Mouse (Mus musculus) R1 (cell line): ENCODE results near the gene Arhgef19.

ENCODE experiments used
- DNase-seq: peaks from one replicate; pipeline ENCODE4 v3.0.0-alpha.2; 2018; ENCODE audit warnings: low read depth, low spot score

Gene Arhgef19

DNA sequence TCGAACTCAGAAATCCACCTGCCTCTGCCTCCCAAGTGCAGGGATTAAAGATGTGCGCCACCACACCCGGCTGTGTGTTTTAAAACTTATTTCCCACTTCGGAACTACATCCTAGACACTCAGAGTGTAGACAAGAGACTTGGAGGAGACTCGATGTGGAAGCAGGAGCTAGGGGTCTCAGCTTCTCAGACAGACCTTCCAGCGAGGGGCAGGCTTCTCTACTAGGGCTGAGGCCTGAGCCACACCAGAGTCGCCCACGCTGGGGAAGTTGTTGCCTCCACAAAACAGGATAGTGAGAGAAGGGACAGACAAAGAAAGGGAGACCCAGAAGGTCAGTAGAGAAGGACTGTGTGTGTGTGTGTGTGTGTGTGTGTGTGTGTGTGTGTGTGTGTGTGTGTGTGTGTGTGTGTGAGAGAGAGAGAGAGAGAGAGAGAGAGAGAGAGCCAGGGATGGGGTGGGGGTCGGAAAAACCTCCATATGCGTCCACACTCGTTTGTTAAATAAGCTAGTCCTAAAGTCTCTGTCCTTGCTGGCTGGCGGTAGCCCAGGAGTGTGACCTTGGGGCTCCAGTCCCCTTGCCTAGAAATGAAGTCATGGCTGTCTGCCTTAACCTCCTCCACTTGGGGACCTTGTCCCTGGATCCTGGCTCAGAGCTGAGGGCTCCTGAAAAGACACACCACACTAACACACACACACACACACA lies 44.0 kb downstream of the Arhgef19 start:
- DNase-seq, result peak; percentile 71

DNA sequence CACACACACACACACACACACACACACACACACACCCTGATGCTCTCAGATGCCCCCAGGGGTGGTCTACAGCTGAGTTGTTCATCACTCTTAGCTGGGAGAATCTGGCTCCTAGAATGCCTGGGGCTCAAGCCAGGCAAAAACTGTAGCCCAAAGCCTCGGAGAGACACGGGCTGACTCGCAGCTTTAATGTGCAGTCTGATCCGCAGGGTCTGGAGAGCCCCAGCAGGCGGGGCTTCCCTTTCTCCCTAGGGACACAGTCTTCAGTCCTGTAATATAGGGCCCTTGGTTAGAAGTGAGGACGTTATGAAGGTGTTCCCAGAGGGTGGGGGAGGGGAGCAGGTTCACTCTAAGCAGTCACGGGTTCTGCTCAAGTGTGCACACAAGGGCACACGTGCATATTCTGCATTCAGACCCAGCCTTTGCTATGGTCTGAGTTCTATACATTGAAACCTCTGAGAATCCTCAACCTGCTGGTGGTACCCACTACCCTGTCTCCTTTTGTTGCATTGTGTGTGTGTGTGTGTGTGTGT lies 44.6 kb downstream of the Arhgef19 start:
- peak; percentile 91 for DNase-seq

DNA sequence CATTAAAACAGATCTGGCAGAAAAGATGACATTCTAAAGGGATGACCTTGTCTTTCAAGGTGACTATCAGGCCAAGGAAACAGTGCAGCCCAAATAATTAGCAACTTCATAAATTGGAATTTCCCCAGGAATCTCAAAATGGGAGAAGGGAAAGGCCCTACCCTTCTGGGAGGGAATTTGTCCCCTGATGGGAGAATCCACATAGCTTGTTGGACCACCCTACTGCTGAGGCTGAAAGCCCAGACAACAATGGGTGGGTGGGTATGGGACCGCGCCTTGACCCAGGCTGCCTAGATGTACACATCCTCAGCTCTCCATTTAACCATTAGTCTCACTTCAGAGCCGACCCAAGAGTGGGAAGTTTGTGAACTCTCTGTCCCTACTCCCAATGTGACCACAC lies 45.2 kb downstream of the Arhgef19 start:
- DNase-seq, result peak; percentile 96

DNA sequence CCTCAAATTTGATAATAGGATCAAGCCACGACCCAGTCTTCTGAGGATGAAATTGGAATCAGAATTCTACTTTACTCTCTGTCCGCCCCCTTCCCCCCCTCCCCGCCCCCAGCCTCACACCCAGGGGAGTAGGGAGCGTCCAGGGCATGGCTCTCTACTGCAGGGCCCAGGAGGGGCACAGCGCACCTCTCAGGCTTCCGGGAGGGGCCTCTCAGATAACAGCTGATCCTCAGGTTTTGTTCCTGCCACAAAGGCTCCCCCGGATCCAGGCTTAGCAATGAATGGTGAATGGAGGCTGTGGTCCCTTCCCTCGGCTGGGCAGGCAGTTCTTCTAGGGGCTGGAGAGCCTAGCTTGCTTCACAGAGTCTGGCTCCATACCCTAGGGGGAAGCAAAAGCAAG lies 45.8 kb downstream of the Arhgef19 start:
- DNase-seq, result peak; percentile 72

DNA sequence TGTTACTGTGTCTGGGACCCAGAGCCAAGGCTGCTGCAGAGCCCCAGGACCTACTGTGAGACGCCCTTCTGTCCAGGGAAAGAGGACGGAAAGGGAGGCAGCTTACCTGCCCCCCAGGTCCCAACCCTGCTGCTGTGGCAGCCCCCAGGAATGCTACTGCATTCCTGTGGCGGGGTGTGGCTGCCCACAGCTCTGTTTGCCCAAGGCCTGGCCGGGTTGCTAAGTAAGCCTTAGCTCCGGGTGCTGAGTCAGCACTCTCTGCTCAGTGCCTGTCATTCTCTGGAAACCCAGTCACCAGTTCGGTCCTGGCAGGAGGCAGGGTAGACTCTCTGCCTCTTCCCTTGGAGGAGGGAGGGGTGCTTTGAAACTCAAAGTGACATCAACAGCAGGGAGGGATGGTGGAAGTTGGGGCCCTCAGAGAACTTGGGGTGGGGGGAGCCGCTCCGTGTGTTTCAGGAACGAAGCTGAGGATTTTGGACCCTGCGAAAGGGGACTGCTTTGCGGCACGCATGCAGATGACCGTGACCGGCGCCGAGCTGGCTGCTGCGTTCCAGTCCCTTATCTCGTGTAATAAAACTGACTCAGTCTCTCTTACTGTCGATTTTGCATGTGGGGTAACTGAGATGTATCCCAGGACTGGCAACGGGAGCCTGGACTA lies 47.7 kb downstream of the Arhgef19 start:
- DNase-seq, result peak; percentile 97

DNA sequence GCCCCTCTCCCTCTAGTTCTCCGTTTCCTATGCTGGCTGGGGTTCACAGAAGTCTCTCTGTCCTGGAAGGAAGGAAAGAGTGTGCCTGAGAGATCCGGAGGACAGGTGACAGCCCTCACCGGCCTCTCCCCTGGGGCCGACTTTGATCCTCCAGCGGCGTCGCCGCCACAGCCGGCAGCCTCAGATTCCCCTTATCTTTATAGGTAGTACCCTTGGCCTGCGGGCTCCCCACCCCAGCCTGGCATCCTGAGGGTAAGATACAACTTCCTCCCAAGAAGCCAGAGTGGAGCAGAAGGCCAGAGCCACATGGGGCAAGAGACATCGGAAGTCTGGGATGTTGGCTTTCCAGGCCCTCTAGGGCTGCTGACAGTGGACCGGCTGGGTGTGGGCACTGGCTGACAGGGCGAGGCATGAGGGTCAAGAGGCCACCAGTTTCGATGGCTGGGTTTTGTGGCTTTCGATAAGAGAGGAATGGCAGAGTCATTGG lies 48.3 kb downstream of the Arhgef19 start:
- no peak for DNase-seq

DNA sequence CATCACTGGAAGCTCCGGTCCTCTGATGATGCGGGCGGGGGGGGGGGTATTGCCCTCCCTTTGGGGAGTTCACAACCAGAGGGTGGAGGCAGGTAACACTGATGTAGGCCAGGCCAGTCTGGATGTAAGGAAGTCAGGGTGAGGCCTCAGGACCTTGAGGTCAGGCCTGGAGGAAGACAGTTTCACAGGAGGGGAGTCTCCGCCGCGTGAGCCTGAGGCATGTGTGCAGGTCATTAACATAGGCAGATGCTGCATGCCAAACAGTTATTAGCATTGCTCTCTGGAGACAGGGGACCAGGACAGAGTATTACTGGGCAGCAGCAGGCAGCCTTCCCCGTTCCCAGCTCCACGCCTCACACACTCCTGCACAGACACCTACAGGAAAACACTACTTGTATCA lies 48.9 kb downstream of the Arhgef19 start:
- peak; percentile 69 for DNase-seq

DNA sequence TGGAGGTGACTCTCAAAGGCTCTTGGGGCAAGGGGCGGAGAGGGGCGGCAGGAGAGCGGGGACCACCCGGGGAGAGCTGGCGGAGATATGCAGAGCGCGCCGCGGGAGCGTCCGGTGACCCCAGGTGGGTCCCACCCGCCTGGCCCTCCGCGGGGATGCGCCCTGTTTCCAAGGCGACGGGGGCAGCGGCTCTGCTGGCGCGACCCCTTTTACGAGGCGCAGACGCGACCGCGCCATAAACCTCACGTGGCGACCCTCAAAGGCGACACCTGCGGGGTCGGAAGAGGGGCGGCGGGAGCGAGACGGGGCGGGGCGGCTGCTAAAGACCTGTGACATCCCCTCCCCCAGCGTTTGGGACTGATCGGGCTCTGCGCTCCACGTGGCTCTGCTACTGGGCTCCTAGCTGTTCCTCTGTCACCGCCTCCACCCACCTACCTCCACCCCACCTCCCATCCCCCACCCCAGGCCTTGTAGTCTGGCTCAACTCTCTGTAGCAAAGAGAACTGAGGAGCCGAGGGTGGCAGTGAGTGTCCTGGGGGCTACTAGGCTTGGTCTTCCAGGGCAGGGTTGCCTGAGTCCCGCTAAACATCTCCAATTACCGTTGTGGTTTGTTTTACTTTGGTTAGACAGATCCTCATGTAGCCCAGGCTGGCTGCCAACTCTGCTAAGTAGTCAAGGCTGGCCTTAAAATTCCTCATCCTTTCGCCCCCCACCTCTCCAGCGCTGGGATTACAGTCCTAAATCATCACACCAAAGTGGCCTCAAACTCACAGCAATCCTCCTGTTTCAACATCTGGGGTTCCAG lies 52.5 kb downstream of the Arhgef19 start:
- peak; percentile 99 for DNase-seq

DNA sequence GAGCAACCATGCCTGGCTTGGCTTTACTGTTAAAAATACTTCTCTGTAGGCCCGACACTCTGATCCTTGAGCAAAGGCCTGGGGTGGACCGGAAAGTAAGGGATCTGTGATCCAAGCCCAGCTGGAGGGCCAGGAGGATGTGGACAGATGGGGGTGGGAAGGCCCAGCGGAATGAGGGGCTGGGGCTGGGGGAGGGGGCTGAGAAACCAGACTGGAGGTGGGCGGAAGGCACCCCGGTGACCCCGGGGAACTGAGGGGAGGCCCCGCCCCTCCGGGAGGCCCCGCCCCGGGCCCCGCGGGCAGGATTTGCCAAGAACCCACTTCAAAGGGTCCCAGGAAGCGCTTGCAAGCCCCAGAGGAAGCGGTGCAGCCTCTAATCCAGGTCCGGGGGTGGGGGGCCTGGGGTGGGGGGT lies 56.5 kb downstream of the Arhgef19 start:
- DNase-seq, result peak; percentile 78

DNA sequence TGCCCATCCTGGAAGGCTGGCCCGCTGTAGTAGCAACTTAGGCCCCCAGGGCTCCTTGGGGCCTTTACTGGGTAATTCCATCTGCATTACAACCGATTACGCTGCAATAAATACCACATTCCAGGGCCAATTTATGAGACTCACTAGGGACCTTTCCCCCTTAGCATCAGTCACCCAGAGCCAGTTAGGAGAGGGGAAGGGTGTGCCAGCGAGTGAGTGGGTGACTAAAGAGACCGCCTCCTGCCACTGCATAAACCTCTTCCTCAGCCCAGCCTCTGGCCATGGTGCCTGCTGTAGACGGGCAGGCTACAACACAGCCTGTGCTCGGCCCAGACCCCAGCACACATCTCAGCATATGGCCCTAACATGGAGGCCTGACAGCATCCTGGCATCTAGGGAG lies 58.6 kb downstream of the Arhgef19 start:
- DNase-seq, result no peak

DNA sequence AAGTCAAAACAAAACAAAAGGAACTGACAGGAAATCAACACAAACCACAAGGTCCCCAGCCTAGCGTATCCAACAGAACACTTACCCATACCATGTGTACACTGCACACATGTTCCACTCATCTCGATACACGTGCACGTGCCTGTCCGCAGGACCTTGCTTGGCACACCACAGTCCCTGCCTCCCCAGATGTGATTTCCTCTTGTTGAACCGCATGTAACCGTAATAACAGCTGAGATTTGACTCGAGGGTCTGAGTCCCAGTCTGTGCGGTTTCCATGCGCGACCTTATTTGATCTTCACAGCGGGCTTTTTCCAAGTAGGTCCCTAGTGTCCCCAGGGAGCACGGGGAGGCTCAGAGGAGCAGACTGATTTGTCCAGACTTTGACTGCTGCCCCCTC lies 60.1 kb downstream of the Arhgef19 start:
- no peak for DNase-seq

DNA sequence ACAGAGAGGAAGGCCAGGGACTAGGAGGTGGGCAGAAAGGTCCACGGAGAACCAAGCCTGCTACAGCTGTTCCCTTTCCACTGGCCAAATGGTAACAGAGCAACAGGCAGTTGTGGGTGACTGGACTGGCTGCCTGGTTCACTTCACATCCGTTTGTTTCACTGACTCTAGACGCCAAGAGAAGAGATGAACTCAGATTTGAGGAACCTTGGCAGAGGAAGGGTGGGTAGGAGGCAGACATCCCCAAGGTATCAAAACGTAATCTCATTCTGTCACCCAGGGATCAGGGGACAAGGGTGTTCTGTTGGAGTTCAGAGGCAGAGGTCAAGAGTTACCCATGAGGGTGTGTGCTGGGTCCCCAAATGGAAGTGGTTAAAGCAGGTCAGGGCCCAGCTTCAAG lies 60.9 kb downstream of the Arhgef19 start:
- DNase-seq, result no peak

DNA sequence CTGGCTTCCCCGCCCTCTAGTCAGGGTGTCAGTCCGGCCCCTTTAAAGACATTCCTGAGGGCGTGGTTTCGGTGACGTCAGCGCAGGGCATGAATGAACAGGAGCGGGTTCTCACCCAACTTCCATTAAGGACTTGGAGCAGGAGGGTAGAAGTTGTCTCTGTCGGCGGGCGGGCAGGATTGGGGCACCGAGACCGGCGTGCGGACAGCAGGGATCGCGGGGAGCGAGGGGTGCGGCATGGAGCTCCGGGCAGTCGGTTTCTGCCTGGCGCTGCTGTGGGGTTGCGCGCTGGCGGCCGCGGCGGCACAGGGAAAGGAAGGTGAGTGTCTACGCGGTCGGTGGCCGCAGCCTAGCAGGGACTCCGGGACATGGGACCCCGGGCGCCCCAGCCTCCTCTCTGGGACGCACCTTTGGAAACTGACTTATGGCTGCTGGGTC lies 61.8 kb downstream of the Arhgef19 start, which contains the start of gene Epha2:
Gene Epha2 (plus strand): TSS at position 125 of the 438 bp plus-strand sequence.
- DNase-seq, result peak; percentile 98

DNA sequence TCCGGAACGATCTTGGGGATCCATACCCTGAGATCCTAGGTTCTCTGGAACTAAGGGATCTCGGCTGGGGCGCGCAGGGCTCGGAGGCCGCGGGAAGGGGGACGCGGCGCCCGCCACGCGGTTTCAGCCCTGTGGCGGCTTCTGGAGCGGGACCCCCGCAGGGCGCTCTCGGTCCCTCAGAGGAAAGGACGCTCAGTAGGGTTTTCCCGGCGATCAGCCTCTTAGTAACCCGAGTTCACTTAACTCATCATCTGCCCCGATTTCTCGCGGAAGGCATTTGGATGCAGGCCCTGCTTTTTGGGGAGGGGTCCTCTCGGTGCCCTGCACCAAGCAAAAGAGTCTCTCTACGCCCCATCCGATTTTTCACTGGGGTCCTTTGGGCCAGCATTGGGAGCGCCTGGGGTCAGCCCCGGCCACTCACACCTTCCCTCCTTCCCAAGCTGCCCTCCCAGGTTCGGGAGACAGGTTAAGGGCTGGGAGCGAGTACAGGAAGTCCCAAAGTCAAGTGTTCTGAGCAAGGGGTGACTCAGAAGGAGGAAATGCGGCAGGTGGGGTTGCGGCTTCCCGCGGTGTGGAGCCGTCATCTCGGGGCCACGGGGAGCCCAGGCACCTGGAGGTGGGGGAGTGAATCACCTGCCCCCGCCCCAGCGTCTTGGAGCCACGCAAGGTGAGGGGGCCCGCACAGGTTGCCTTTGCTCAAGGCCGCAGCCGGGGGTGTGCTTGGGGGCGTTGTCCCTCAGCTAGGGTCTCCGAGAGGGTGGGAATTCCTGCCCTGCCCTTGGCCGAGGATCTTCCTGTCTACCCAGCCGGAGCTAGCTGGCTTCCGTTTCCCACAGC lies 62.5 kb downstream of the Arhgef19 start:
- DNase-seq, result peak; percentile 69

DNA sequence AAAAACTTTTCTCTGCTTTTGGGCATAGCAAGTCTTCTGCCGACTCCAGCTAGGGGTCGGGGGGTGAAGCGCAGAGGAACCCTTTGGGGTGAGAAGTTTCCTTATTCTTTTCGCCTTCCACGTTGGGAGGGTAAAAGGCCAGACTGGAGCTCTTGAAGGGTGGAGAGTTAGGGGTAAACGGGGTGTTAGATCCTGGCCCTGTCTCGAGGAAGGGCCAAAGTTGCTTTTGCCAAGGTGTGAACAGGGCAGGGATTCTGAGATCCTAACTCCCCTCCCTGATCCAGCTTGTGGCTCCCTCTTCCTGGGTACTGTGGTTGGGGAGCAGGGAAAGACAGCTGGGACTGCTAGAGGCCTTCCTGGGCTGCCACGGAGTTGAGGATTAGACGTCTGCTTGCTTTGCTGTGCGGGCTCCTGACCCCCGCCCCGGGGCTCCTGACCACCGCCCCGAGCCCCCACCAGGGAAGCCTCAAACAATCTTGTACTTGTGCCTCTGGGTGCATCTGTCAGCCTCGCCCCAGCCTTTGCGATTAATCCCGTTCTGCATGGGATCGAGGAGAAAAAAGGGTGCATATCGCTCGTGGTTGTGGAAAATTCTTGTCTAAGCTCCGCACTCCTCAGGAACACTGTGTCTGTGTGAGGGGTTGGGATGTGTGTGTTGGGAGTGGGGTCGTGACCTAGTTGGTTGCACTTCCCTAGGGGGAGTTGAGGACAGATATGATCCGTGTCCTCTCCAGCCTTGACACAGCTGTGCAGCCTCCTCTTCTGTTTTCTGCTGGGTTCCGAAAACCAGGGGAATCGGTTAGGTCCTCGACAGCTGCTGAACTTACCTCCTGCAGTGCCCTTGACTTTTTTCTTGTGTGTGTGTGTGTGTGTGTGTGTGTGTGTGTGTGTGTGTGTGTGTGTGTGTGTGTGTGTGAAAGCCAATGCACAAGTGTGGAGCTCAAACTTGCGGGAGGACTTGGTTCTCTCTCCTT lies 63.4 kb downstream of the Arhgef19 start:
- no peak for DNase-seq

DNA sequence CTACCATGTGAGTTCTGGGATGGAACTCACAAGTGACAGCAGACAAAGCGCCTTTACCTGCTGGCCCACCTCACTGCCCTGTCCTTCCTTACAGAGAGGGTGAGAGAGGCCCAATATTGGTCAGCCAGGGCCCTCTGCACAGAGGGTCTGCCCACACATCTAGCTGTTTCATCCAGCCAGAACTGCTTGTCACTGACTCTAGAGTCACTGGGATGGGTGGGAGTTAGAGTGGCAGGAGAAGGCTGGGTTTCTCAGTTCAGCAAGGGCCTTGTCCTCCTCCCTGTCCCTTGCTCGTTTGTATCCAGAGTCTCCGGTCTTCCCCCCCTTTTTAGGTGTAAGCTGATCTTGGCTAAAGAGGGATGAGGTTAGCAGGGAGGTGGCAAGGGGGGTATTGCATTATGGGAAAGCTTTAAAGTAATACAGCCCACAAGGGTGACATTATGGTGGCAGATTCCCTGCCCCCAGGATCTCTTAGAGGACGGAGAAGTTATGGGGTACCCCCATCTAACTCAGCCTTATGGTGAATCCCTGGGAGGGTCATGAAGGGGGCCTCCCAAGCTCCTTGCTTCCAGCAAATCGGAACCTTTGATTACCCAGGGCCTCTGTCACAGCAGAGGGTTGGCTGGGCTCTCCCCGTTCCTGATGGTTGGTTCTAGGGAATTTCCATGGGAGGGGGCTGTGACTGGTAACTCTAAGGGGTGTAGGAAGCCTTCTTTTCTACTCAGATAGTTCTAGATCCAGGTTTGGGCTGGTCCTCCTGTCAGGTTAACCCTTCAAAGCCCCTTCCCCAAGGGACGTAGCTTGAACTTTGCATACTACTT lies 64.3 kb downstream of the Arhgef19 start:
- DNase-seq, result no peak

DNA sequence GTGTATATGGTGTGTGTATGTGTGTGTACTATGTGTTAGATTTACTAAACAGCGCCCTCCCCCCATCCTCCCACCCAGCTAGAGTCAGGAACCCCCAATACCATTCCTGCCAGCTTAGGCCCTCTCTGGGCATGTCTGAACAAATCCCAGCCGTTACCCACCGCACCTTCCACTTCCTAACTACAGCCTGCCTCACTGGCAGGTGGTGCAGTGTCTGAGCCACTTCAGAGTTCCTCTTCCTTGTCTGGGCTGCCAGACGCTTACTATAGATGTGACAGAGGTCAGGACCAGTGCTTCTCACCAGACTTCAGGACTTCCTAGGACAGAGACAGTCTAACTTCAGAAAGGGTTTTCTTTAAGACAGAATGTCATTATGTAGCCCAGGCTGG lies 64.9 kb downstream of the Arhgef19 start:
- DNase-seq, result peak; percentile 59

DNA sequence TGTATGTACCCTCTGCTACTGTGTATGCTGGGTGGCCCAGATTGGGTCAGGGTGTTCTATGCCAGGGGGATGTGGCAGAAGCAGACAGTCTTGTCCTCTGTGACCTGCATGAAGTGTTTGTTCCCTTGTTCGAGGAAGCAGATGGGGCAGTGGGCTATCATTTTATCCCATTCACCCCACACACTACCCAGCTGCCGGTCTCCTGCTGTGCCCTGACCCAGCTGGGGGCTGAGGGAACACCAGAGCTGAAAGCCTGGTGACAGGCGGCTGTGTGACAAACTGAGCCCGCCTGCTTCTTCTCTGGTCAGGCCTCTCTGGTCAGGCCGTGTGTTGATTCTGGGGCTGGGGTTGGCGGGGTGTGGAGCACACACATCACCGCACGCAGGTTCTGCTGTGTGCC lies 66.8 kb downstream of the Arhgef19 start:
- no peak for DNase-seq
